Mouse (Mus musculus) embryonic facial prominence, embryonic 13.5 days (tissue): ENCODE results near the gene Ptprn. TPM values are rescaled to one million over a fixed set of nuclear protein-coding genes. Genes with fewer than 3 reads are reported as not detected.

ENCODE experiments used
- ATAC-seq: fragments of 200-750 bp; cut with Nextera tagmentation; 2 replicates; pipeline ENCODE4 v1.8.0; 2017; ENCODE audit warnings: low read depth; ENCODE audit not compliant: insufficient number of reproducible peaks, insufficient read depth, low FRiP score, low TSS enrichment
- H3K27ac ChIP-seq: fragments of 300-500 bp; sonication (generic); 2 replicates; pipeline ENCODE4 v1.5.1; 2015; ENCODE audit warnings: moderate library complexity, mild to moderate bottlenecking, inconsistent platforms
- H3K27me3 ChIP-seq: fragments of 300-500 bp; sonication (generic); 2 replicates; pipeline ENCODE4 v1.6.1; 2015; ENCODE audit warnings: mild to moderate bottlenecking, inconsistent platforms
- H3K36me3 ChIP-seq: fragments of 300-500 bp; sonication (generic); 2 replicates; pipeline ENCODE4 v1.6.1; 2015; ENCODE audit warnings: mild to moderate bottlenecking, inconsistent platforms
- H3K4me1 ChIP-seq: fragments of 300-500 bp; sonication (generic); 2 replicates; pipeline ENCODE4 v1.6.1; 2015; ENCODE audit warnings: inconsistent platforms
- H3K4me2 ChIP-seq: fragments of 300-500 bp; sonication (generic); 2 replicates; pipeline ENCODE4 v1.6.1; 2015; ENCODE audit warnings: moderate library complexity, mild to moderate bottlenecking, inconsistent platforms
- H3K4me3 ChIP-seq: fragments of 300-500 bp; sonication (generic); 2 replicates; pipeline ENCODE4 v1.5.1; 2015; ENCODE audit warnings: mild to moderate bottlenecking, inconsistent platforms
- H3K9ac ChIP-seq: fragments of 300-500 bp; sonication (generic); 2 replicates; pipeline ENCODE4 v1.6.1; 2015; ENCODE audit warnings: mild to moderate bottlenecking, inconsistent platforms
- H3K9me3 ChIP-seq: fragments of 300-500 bp; sonication (generic); 2 replicates; pipeline ENCODE4 v1.6.1; 2016; ENCODE audit warnings: inconsistent platforms
- WGBS: fragments of 180-500 bp; shearing (Covaris S2); methylation state at CpG from one replicate; pipeline ENCODE4 v1.1.7; 2015; ENCODE audit warnings: mixed read lengths; 5-methylcytosine and 5-hydroxymethylcytosine counted together
- microRNA-seq: library from miRNA; unstranded; fragments of <30 nt; microRNA quantifications from one replicate; pipeline ENCODE4, GENCODE M21; 2016
- polyA plus RNA-seq: library from polyadenylated mRNA; unstranded; fragments of >200 nt; fragmentation: Nextera tagmentation; extraction: Ambion mirVana; gene quantifications from 2 replicates; pipeline ENCODE4 v1.2.1, GENCODE M21; 2015

Ptprn gene
- polyA plus RNA-seq, 1 experiment from 2014 or later: 0.37 TPM

GRCm38 (mm10) chr1:75208967-75209678, 55.2 kb downstream of the Ptprn start:
- 0 out of 2 replicates have a peak overlapping the region, but pooled peaks have one; percentile 29 for H3K27ac ChIP-seq
- no peak for ATAC-seq

DNA sequence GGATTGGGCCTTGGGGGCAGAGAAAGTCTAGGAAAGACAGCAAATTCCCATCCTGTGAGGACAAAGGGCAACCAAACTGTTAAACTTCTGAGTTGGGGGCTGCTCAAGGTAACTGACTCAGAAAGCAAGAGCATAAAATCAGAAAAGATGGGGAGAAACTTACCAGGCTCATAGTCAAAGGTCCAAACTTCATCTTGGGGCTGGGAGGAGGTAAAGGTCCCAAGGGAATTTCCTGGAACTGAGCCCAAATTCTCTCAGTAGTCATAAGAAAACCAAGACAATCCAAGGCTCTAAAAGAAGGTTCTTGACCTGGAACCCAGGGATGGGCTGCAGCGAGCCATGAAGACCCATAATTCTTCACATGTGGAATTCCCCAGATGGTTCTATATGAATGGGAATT, 63.1 kb downstream of the Ptprn start:
- ATAC-seq: no peak
- Histone ChIP-seq H3K9me3 (no peaks in the 10 kb centered on the region), H3K4me3 (no peak overlapping the region), H3K27me3 (no peaks in the 10 kb centered on the region), H3K36me3 (peaks cover 45% of the 10 kb centered on the region), H3K4me2 (no peak overlapping the region), H3K4me1 (no peaks in the 10 kb centered on the region), H3K27ac (no peak overlapping the region), H3K9ac (no peak overlapping the region)
- 87% methylated on average over 1 of the region's 1 CpGs for WGBS

More at GRCm38 (mm10) chr1:75208967-75209678, 55.2 kb downstream of the Ptprn start:
- peak overlapping the region; percentile 49 for H3K4me3 ChIP-seq
- peak overlapping the region; percentile 77 for H3K9ac ChIP-seq
- WGBS: 11% methylated on average over 34 of the region's 34 CpGs
- H3K27me3 ChIP-seq: no peaks in the 10 kb centered on the region
- H3K4me1 ChIP-seq: peaks cover 36% of the 10 kb centered on the region
- H3K36me3 ChIP-seq: peaks cover 23% of the 10 kb centered on the region
- H3K9me3 ChIP-seq: no peaks in the 10 kb centered on the region
- H3K4me2 ChIP-seq: peak overlapping the region; percentile 95

Small RNA genes within 50 kb of the gene (microRNA-seq; reads per million reads assigned to microRNA genes)
- not detected for gene Gm27943

Other genes starting within 250 kb of the Ptprn start
- gene Nhej1, start 139.3 kb downstream of the Ptprn start, polyA plus RNA-seq: 11.2 and 12.7 TPM in 2 replicates
- 0.15 and 0.47 TPM in 2 replicates for gene Slc23a3, start 130.6 kb downstream of the Ptprn start, polyA plus RNA-seq
- 40.5 and 43.8 TPM in 2 replicates for gene Cnppd1, start 121.8 kb downstream of the Ptprn start, polyA plus RNA-seq
- 39.4 and 45.1 TPM in 2 replicates for gene Retreg2, start 121.7 kb downstream of the Ptprn start, polyA plus RNA-seq
- 45.1 and 48.2 TPM in 2 replicates for gene Zfand2b, start 95.9 kb downstream of the Ptprn start, polyA plus RNA-seq
- 27.0 and 35.2 TPM in 2 replicates for gene Abcb6, start 84.1 kb downstream of the Ptprn start, polyA plus RNA-seq
- 27.1 and 30.5 TPM in 2 replicates for gene Ankzf1, start 72.4 kb downstream of the Ptprn start, polyA plus RNA-seq
- 28.4 and 30.8 TPM in 2 replicates for gene Atg9a, start 72.3 kb downstream of the Ptprn start, polyA plus RNA-seq
- 21.9 and 23.3 TPM in 2 replicates for gene Glb1l, start 53.7 kb downstream of the Ptprn start, polyA plus RNA-seq
- 133 and 141 TPM in 2 replicates for gene Stk16, start 53.7 kb downstream of the Ptprn start, polyA plus RNA-seq
- 17.1 and 23.2 TPM in 2 replicates for gene Tuba4a, start 44.6 kb downstream of the Ptprn start, polyA plus RNA-seq
- gene A630095N17Rik, start 32.4 kb downstream of the Ptprn start, polyA plus RNA-seq: not detected in 2 replicates
- gene Dnajb2, start 28.1 kb downstream of the Ptprn start, polyA plus RNA-seq: 36.6 and 47.8 TPM in 2 replicates
- 1.7 and 2.1 TPM in 2 replicates for gene Resp18, start 13.9 kb upstream of the Ptprn start, polyA plus RNA-seq
- gene Dnpep, start 53.5 kb upstream of the Ptprn start, polyA plus RNA-seq: 110 and 112 TPM in 2 replicates
- 9.9 and 13.8 TPM in 2 replicates for gene Des, start 95.8 kb upstream of the Ptprn start, polyA plus RNA-seq
- gene Speg, start 110.8 kb upstream of the Ptprn start, polyA plus RNA-seq: 16.1 and 17.0 TPM in 2 replicates
- gene Gmppa, start 171.4 kb upstream of the Ptprn start, polyA plus RNA-seq: 74.2 and 83.0 TPM in 2 replicates
- 0.30 and 0.45 TPM in 2 replicates for gene Asic4, start 185.9 kb upstream of the Ptprn start, polyA plus RNA-seq
- 30.6 and 31.5 TPM in 2 replicates for gene Chpf, start 214.8 kb upstream of the Ptprn start, polyA plus RNA-seq
- gene Tmem198, start 215.0 kb upstream of the Ptprn start, polyA plus RNA-seq: 1.1 and 1.5 TPM in 2 replicates
- gene Obsl1, start 241.9 kb upstream of the Ptprn start, polyA plus RNA-seq: 62.3 and 67.1 TPM in 2 replicates
- 12.3 and 13.2 TPM in 2 replicates for gene Inha, start 242.6 kb upstream of the Ptprn start, polyA plus RNA-seq